Mouse (Mus musculus) lung, postnatal 25 days (tissue): ENCODE measurements around the gene Tada2a.

Experiments used
- DNase-seq: peaks from one replicate; pipeline ENCODE4 v3.0.0; 2022; ENCODE audit warnings: low spot score

Gene Tada2a

DNA sequence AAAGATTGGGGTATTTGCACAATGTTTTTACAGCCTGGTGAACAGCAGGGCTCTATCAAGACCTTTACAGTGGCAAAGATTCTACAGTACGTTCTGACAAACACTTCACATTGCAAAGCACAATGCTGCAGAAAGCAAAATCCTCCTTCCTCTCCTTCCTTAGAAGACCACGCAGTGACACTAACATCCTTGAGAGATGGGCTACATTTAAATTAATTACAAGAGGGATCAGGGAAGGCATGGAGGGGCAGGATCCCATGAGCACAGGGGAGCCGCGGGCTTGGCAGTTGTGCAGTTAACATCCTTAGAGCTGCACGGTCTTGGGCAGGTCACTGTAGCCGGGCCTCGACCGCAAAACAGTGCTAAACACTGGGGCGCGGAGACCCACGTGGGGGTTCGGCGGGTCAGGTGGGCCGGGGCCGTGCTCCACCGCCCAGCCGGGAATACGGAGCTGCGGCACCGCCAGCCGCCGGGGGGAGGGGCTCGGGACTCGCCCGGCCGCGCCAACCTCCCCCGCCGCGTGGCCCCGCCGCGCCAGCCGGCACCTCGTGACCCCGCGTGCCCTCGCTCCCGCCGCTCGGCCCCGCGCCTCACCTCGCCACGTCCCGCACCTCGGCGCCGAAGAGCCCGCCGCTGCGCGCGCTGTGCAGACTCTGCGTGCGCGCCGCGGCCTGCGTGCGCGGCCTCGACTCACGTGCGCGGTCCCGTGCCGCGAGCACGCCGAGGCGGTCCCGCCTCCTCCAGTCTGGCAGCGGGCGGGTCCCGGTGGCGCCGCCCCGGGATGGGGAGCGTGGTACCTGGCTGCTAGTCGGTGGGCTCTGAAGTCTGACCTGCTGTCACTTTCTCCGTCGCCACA is at the start of gene Tada2a, which contains the start of gene Acaca:
TSS of gene Tada2a (minus strand) at position 658 of the 856 bp plus-strand sequence.
TSS of gene Acaca (plus strand) at position 730 of the 856 bp plus-strand sequence.
- peak; percentile 62 for DNase-seq

DNA sequence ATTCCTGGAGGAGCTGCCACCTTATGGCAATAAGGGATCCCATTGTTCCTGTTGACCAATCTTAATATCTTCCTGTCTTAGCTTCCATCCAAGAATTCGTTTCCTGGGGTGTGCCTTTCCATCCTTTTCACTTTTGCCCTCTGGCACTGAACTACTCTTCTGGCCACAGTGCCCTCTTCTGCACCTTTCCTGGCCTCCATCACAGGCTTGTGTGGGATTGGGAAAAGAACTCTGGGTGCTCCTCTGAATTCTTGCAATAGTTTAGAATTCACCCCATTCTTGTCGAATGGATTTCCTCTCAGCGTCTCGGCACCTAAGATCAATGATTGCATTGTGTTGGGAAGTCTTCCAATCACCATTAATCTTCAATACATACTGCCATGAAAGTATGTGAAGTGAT is 49.2 kb upstream of the Tada2a start:
- no peak for DNase-seq

- no peak for DNase-seq
Measured at GRCm38 (mm10) chr11:84172539-84173435, 43.4 kb upstream of the Tada2a start.

- DNase-seq: peak; percentile 65
Measured at GRCm38 (mm10) chr11:84168701-84169288, 39.4 kb upstream of the Tada2a start.

DNA sequence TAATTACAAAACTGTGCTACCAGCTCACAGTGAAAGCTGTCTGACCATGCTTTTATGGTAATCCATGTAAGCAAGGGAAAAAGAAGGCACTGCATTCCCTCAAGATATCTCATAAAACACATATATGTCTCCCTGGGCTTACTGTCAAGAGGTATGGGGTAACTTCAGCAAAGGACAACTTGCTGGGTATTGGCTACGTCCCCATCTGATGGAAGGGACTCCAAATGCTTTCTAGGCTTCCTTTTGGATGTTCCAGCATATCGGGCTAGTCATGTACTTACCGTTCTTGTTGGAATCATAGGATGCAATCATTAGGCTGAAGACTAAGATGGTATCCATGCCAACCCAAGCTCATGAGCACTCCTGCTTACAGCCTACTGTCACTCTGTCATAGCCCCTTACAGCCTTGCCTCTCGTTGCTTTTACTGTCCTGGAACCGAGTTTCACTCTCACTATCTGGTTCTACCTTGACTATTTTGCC is 37.7 kb upstream of the Tada2a start, which contains the start of gene Gm11437:
TSS of gene Gm11437 (minus strand) at position 431 of the 481 bp plus-strand sequence.
- no peak for DNase-seq

- DNase-seq: no peak
Measured at GRCm38 (mm10) chr11:84164561-84164960, 35.2 kb upstream of the Tada2a start.

DNA sequence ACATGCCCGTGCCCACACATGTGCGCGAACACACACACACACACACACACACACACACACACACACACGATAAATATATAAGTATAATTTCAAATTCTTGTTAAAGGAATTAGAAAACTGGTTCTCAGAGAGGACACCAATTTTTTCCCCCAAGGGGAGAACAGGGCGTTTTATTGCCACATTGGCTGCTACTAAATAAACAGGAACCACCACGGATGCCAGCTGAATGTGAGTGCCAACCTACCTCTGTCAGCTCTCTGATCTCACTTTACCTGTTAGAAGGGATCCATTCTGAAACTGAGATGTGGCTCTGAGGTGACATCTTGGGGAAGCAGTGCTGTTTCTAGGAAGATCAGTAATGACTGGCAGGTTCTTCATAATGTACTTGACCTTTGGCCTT is 34.7 kb upstream of the Tada2a start:
- no peak for DNase-seq

GRCm38 (mm10) chr11:84156535-84157262 is 27.3 kb upstream of the Tada2a start:
- no peak for DNase-seq

GRCm38 (mm10) chr11:84150884-84151283 is 21.5 kb upstream of the Tada2a start:
- DNase-seq: no peak

DNA sequence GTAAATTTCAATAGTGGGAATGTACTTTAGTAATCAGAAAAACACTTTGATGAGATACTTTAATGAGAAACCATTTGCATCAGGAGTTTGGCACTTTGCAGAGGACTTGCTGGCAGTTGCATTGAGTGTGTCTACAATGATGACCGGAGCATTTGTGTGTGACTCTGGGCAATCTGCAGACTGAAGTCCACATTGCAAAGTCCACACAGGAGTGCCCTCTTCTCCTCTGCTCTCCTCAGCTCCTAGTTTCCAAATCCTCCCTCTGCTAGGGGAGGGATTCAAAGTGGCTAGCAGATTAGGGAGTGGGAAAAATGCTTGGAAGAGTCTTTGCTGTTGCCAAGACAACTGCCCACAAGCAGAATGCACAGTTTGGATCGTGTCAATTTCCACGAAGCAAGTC is 16.7 kb upstream of the Tada2a start:
- DNase-seq: no peak

DNA sequence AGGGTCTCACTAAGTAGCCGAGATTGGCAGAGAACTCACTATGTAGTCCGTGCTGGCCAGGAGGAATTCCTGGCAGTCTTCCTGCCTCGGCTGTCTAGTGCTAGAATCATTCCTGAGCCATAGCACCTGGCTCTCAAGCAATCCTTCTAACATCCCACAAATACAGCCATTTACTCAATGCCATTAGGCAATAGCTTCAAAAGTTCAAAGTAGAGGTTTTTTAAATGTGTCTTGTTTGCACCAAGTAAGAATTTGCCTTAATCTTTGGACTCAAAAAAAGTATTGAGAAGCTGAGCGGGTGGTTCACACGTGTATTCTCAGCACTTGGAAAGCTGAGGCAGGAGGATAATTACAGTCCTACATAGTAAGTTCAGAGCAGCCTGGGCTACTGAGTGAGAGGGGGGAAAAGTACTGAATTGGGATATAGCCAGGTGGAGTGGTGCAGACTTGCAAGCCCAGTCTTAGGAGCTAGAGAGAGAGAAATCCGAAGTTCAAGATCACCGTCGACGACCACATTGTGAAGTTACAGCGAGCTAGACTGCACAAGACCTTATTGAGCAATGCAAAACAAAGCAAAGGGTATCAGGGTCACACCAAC is 15.9 kb upstream of the Tada2a start:
- DNase-seq: no peak

- DNase-seq: peak; percentile 70
Measured at GRCm38 (mm10) chr11:84141752-84142151, 12.4 kb upstream of the Tada2a start.

DNA sequence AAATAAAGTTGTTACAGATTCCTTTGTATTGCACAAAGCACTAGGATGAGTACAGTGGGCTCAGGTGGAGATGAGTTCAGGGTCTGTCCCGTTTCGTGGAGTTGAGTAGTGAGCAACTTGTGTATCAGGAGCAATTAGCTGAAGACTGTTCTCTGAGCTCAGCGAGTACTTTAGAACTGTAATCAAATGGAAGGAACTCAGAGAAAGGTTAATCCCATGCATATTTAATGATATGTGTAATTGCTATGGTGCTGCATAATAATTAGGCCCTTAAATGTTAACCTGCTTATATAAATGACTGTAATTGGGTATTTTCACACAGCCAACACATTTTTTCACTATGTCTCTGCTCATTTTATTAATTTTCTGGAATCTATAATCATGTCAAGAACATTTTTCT is 7.1 kb upstream of the Tada2a start:
- no peak for DNase-seq

DNA sequence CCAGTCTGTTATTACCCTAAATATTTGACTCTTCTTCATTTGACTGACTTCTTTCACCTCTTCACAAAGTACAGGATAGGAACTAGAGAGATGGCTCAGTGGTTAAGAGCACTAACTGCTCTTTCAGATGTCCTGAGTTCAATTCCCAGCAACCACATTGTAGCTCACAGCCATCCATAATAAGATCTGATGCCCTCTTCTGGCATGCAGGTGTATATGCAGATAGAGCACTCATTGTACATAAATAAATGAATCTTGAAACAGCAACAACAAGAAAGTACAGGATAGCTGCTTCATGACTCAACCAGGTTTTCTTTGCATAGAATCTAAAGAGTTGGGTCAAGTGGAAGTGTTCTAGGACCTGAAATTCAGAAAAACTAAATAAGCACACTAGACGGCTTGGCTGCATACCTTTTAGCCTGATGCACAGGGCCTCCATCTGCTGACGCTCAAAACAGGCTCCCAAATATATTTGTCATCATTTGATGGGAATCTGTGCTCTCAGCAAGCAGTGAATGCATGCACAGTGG is 5.0 kb upstream of the Tada2a start:
- DNase-seq: no peak

DNA sequence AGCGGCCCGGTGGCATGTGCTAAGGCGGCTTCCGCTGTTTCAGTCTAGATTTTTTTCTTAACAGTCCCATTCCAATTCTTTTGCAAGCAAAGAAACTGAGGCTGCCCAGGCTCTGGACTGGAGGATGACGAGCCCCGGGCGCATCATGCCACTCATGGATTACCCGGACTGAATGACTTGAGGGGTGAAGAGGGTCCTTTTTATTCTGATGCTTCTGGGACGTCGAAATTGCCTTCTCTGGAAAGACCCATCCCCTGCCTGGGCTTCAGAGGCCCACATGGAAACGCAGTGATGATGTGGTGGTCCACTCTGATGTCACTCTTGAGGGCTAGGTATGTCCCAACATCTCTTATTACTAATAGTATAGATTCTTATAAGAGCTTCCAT is 392 bp upstream of the Tada2a start:
- no peak for DNase-seq

- no peak for DNase-seq
Measured at GRCm38 (mm10) chr11:84127977-84128376, 1.4 kb downstream of the Tada2a start.

GRCm38 (mm10) chr11:84121051-84121956 is 8.1 kb downstream of the Tada2a start:
- DNase-seq: peak; percentile 5

DNA sequence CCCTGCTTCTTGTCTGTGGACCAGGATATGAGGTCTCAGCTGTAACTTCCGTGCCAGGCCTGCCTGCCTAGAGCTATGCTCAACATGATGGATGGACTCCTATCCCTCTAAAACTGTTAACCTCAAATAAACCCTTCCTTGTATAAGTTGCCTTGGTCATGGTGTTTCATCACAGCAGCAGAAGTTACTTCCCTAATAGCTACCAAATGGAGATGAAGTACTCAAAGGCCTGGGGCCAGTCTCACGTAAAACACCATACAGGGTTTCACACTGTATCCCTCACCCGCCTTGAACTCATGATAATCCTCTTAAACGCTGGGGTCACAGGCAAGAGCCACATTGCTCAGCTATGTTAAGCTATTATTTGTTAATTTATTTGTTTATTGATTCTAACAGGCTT is 12.0 kb downstream of the Tada2a start:
- no peak for DNase-seq

DNA sequence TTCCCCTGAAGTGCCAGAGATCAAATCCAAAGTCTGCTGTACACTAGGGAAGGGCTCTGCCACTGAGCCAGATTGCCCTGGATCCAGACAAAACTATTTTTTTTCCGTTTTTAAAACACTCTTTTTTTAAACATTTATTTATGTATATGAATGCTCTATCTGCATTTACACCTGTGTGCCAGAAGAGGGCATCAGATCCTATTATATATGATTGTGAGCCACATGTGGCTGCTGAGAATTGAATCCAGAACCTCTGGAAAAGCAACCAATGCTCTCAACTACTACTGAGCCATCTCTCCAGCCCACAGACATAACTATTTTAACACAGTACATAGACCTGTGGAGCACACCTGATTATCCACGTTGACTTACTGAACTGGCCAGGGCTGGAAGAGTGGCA is 13.2 kb downstream of the Tada2a start:
- no peak for DNase-seq

GRCm38 (mm10) chr11:84115646-84116045 is 13.8 kb downstream of the Tada2a start:
- no peak for DNase-seq
